Mouse (Mus musculus) liver (tissue): ENCODE results near the gene Ppara.
A peak's percentile ranks its signal among the peaks of the same experiment; 100 is the strongest.

Source experiments
- DNase-seq: peaks from one replicate; pipeline ENCODE4 v3.0.0-alpha.2; 2020; ENCODE audit warnings: mixed read lengths

Gene Ppara

DNA sequence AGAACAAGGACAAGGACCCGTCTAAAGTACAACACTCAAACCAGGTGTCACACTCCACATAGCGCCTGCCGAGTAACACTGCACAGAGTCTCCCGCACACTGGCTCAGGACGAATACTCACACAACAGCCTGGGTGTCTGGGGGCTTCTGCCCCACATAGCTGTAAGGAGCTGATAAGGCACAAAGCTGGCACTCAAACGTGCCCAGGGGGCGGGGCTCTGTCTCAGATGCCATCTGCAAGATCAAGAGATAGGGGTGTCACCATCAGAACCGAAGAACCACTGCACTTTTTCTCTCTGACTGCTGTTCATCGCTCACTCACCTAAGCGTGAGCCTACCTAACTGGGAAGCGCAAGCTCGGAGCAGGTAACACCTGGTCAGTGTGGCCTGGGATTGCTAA, 74.3 kb downstream of the Ppara start:
- DNase-seq, result no peak

DNA sequence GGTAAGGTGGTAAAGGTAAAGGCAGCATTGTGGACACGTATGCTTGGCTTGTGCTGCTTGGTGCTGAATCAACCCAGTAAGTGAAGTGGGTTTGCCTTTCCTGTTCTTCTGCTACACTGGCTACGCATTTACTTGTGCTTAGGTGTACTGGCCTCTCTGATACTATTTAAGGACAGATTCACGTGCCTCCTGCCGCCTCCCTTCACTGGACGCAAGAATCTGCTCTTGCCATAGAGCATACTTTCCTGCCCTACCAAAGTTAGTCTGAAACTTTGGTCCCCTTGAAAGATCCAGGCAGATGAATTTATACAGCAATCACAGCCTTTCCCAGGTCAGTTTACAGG, 75.7 kb downstream of the Ppara start:
- no peak for DNase-seq

DNA sequence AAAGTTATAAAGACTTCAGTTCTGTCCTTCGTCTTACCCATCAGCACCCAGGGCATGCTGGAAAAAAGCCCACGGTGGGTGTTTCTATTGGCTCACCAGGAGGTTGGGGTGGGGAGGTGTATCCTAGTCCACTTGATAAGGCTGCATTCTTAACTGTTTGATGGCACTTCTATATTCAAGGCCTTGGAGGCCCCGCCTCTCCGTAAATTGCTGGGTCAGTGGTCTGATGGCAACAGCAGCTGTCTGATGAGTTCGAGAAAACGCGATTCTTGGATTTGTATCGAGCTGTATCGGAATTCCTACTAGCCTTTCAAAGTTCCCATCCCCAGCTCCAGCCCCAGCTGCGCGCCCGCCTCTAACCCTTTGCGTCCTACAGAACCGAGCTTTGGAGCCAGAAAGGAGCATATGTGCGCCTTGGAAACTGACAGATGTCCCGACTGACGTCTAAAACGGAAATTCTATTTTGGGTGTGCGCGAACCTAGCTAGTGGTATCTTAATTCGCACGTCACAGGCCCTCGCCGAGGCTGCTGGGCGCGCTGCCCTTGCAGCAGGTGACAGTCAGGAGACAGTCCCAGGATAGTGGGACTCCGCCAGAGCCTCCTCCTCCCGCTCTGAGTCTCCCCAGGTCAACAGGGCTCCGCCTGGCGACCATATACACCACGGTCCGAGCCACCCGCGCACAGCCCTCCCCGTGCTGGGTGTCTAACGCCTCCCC, 76.2 kb downstream of the Ppara start:
- DNase-seq, result peak; percentile 76

DNA sequence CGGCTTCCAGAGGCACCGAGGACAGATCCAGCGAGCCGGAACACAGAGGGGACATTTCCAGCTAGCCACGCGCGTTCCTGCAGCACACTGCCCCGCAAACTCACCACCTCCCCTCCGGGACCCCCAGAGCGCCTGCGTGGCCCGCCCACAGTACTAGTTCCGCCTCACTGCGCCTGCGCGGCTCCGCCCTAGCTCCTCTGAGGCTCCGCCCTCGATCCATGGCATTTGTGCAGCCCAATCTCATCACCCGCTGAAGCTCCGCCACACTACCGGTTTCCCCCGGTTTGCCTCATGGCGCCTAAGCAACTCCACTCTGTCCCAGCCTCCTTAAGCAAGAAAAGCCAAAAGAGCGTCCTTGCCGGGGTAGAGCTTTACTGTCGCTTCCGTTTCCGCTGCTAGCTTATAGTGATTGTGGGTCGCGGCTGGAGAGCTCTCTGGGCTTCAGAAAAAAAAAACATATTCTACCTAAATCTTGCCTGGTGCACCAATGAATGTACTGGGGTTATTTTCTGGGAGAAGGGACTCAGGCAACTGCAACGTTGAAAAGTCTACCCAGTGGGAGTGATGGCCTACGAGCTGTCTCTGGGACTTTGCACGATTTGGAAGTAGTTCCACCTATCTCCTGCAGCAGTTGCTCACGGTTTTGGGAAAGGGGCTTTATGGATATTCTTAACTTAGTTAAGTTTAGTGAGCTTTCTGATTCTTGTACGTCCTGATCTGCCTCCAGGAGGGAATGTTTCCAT, 76.9 kb downstream of the Ppara start, which contains the start of gene Cdpf1:
Gene Cdpf1 (minus strand): TSS at position 163 of the 743 bp plus-strand sequence.
- DNase-seq, result peak; percentile 98

DNA sequence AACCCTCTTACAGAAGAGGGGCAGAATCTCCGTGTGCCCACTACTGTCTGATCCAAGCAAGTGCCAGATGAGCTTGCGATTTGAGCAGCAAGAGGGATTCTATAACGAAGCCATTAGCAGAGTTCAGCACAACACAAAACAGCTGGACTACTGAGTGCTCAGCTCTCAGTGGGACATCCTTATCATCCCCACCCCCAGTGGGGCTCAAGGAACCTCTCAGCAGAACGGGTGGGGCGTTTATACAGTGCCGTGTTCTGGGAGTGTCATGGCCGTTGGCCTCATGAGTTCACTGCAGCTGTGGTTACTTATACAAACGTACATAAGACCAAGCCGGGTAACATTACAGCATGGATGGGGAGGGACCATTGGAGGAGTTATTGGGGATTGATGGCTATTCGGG, 78.6 kb downstream of the Ppara start:
- DNase-seq, result peak; percentile 52

DNA sequence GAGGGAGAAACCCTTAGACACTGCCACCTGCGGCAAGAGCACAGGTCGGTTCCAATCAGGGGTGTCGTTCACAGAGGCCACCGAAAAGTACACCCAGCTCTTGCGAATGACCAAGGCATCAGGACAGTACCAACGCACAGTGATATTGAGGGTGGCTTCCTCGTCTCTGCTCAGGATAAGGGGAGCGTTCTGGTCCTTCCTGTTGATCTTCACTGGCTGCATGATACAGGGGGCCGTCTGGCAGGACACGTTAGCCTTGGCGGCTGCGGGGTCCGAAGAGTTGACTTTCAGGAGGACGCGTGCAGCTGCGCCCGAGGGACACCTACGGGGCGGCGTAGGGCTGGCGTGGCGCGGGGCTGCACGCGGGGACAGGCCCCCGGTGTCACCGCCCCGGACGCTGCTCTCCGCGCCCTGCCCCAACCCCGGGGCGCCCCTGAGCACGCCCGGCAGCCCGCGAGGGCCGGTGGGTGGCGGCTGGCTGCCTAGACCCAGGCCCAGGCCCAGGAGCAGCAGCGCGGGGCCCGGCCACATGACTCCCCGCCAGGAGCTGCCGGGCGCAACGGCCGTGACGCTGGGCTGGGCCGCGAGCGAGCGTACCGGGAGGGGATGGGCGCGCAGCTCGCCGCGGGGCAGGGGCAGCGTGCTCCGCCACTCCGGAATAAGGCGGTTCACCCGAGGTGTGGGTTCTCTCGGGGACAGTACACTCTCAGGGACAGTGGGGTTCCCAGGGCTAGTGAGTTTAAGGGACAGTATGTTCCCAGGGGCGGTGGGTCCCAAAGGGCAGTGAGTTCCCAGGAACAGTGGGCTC, 86.6 kb downstream of the Ppara start, which contains the start of gene Pkdrej:
Gene Pkdrej (minus strand): TSS at position 532 of the 808 bp plus-strand sequence.
- DNase-seq, result peak; percentile 23

DNA sequence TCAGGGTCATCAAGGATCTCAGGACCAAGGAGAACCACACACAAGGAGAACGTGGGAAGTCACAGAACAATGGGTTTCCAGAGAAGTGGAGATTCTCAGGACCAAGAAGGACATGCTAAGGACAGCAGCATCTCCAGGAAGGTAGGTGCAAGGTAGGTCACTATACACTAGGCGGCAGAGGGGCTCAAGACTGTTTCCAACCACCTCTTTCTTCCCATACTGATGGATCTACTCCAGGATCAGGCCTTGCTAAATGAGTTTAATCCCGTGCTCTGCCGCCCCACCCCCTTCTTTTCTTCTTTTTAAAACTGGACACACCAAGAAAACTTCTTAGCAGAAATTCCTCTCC, 87.2 kb downstream of the Ppara start:
- no peak for DNase-seq

DNA sequence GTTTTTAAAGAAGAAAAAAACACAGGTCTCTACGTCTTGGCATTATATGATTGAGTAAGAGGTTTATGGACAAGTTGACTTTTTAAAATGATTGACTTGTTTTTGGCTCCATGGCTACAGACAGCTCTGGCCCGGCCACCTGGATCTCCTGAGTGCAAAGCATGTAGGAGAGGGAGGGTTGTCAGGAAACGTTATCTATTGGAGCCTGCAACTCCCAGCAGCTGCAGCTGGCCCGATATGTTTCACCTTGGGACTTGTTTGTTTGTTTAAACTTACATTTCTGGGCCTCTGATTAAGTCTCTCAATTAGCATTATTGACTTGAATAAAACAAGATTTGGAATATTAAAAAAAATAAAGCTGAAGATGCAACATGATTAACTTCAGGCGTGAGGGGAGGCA, 91.9 kb downstream of the Ppara start:
- DNase-seq, result peak; percentile 59

DNA sequence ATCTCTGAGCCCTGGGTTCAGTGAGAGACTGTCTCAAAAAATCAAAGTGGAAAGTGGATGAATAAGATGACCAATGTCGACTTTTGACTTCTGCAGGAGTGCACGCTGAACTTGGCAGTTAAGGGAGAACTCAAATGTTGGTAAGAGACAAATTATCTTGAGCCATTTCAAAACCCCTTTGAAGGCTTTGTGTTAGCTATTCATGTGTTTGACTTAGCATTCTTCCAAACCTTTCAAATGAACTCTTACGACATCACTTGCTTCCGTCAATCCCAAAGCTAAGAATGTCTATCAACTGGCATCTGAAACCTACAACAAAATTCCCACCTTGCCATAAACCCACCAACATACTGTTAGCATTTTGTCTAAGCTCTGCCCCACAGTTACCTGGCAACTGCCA, 93.3 kb downstream of the Ppara start:
- no peak for DNase-seq

DNA sequence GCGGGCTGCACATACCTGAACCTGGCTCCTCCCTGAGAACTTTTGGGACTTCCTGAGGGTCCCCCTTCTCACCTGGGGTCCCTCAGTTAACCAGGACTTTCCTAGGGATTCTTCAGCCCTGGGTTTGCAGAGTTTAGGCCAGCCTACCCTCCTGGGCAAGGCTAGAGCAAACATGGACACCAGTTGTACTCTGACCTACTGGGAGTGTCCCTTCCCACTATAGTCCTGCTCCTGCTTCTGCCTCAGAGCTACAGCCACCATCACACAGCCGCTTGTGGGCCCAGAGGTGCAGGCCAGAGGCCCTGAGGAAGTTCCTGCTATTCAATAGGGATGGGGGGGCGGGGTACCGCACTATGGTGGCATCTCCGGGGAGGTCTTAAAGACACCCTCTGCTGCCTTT, 94.7 kb downstream of the Ppara start:
- no peak for DNase-seq

DNA sequence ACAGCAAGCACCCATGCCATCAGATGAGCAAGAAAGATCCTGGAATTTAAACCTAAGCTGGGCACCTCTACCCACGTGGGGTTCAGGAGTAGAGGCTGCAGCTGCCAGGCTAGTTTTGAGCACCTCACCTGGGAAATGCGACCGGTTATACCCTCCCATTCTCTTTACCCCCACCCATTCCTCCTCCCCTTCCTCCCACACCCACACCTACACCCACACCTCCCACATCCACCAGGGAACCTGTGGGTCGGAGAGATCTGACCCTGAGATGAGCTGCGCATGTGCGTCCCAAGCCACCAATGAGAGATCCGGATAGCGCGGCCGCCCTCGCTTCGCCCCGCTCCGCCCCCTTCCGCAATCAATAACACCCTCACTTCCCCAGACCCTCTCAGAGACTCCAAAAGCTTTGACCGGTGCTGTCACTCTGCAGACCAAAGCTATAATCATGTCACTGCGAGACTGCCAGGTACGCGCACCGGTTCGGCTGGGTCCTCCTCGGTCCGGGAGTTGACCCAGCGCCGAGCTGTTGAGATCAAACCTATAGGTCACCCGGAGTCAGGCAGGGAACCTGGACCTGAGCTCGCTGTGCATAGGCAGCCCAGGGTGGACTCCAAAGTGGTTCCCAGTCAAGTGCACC, 97.3 kb downstream of the Ppara start, which contains the start of gene Ttc38:
Gene Ttc38 (plus strand): TSS at position 353 of the 637 bp plus-strand sequence.
- DNase-seq, result peak; percentile 84

DNA sequence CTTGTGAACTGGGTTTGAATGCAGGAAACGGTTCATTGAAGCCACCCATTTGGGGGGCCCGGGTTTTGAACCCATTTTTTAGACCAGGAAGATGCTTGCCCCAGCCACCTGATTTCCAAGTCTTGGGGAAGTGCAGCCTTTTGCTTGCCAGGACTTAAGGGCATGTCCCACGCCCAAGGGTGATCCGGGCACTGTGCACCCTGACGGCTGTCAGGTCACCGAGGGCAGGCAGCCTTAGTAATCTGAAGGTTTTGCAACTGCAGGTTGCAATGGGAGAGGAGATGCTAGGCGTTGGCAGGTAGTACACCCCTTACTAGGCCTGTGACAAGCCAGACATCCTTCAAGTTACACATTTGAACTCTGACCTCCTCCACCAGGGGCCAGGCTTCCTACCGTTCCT, 97.8 kb downstream of the Ppara start:
- DNase-seq, result no peak

DNA sequence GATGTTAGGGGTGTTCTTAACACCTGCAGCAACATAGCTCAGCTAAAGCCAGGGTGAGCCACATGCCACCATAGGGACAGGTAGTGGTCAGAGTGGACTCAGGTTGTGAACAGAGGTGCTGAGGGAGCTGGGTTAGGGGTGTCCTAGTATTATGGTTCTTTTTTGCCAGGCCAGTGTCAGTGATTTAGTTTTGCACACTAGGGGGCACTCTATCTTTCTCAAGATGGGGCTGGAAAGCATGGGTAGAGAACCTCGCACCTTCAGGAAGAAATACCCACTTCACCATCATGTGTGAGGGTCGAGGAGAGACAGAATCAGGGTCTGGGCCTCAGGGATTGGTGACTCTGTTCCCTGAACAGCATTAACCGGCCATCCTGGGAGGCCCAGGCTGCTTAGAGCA, 100.6 kb downstream of the Ppara start:
- DNase-seq, result no peak

DNA sequence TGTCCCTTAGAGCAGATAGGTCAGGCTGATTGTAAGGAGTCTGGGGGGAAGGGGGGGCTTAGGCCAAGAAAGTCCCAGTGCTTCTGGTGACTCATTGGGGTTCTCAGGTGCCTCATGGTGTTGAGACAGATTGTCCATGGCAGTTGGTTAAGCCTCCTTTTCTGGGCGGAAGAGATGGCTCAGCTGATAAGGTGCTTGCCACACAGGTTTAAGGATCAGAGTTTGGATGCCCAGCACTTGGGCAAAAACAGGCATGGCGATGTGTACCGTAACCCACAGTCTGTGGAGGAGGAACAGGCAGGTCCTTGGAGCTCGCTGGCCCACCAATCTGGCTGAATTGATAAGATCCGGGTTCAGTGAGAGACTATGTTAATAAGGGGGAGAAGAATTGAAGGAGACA, 102.1 kb downstream of the Ppara start:
- DNase-seq, result no peak

DNA sequence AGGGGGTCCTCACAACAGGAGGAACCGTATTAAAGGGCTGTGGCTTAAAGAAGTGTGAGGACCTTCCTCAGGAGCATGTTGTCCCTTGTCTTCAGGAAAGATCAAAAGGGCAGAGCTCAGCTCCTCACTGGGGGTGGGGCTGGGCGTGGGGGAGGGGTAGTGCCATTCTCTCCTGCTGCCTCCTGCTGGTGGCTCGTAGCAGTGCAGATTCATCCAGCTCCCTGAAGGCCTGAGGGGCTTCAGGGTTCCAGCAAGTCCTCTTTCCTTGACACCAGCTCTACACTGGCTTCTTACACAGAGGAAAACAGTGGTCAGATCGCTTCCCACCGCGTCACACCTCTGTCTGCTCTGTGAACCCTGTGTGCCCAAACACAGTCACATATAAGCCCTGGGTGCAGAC, 106.2 kb downstream of the Ppara start:
- peak; percentile 49 for DNase-seq

DNA sequence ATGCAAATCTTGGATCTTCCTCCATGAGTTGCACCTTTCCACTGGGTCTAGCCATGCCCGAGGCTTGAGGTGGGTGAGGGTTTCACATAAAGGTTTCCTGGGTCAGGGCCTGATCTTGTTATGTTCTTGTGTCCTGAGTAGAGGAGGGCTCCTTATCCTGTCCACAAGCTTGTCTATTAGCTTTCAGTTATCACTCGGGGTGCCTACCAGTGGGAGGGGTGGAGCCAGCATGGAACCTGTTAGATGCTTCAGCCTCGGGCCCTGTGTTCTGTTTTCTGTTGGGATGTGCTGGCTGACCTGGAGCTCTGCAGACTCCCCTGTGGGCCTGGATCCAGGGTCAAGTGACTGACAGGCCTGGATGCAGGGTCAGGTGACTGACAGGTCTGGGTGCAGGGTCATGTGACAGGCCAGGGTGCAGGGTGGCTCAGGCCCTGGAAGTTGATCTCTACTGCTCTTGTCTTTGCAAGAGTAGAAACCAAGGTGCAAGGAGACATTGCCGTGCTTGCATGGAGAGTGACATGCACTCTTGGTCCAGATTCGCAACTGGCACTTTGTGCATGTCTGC, 107.1 kb downstream of the Ppara start:
- no peak for DNase-seq

DNA sequence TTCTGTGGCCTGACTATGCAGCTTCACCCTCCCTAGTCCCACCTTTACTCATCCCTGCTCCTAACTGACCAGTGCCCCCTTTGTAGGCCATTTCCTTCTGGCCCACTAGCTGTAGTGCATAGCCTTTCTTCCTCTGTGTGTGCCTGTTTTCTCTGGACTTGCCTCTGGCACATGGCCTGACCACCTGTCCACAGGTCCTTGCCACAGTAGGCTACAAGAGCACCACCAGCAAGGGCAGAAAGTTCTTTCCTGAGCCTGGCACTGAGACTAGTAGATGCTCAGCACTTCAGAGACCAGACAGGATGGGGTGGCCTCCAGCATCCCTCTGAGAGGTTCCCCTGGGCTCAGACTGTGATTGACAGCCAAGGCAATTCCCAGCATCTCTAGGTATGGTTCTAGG, 110.3 kb downstream of the Ppara start:
- DNase-seq, result no peak

DNA sequence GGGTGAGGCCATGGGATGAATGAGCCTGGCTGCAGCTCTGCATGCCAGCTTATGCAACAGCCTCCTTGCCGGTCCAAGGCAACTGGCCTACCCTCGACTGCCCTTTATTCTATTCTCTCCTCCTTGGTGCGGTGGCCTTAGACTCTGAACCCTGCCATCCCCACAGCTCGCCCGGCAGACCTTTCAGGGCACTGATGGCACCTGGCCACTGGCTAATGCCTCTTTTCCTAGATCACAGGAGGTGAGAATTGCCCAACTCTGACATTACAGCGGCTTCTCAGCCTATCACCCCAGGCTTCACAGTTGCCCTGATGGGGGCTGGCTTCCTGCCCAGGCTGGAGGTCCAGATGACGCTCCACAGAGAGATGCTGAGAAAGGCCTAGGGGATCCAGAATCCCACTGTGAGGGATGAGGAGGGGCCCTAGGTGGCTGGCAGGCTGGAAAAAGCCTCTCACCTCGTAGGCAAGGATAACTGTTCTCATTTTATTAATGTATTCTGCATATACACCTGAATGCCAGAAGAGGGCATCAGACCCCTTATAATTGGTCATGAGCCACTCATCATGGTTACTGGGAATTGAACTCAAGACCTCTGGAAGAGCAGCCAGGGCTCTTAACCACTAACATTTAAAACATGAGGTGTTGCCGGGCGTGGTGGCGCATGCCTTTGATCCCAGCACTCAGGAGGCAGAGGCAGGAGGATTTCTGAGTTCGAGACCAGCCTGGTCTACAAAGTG, 117.0 kb downstream of the Ppara start:
- no peak for DNase-seq
